Mouse (Mus musculus): Measurements from ENCODE around the gene Scarb1.

The Scarb1 gene

GRCm38 (mm10) chr5:125363894-125364293 is 23.0 kb upstream of the Scarb1 start:
- peak; percentile 66 to 80 for DNase-seq

GRCm38 (mm10) chr5:125360981-125361510 is 20.2 kb upstream of the Scarb1 start:
- DNase-seq = no peak

GRCm38 (mm10) chr5:125360566-125360965 is 19.7 kb upstream of the Scarb1 start:
- peak; percentile 53 to 61 for DNase-seq

GRCm38 (mm10) chr5:125358270-125358608 is 17.3 kb upstream of the Scarb1 start:
- DNase-seq = no peak

GRCm38 (mm10) chr5:125357543-125358269 is 16.8 kb upstream of the Scarb1 start:
- no peak for DNase-seq

GRCm38 (mm10) chr5:125355650-125356049 is 14.8 kb upstream of the Scarb1 start:
- DNase-seq = no peak

- no peak for DNase-seq
These were observed 14.1 kb upstream of the Scarb1 start for GRCm38 (mm10) chr5:125354885-125355492.

- no peak for DNase-seq
These were observed 11.9 kb upstream of the Scarb1 start for GRCm38 (mm10) chr5:125352781-125353294.

- no peak for DNase-seq
These were observed 11.0 kb upstream of the Scarb1 start for GRCm38 (mm10) chr5:125351939-125352338.

- no peak for DNase-seq
These were observed 10.2 kb upstream of the Scarb1 start for GRCm38 (mm10) chr5:125351057-125351456.

- DNase-seq = no peak
These were observed 8.5 kb upstream of the Scarb1 start for GRCm38 (mm10) chr5:125349391-125349790.

GRCm38 (mm10) chr5:125348487-125348886 is 7.6 kb upstream of the Scarb1 start:
- DNase-seq = peak; percentile 47 to 69

- no peak for DNase-seq
These were observed 7.2 kb upstream of the Scarb1 start for GRCm38 (mm10) chr5:125348067-125348466.

GRCm38 (mm10) chr5:125344296-125344695 is 3.4 kb upstream of the Scarb1 start:
- no peak for DNase-seq

GRCm38 (mm10) chr5:125341459-125342090 is 681 bp upstream of the Scarb1 start:
- no peak for DNase-seq

- no peak for DNase-seq
These were observed 903 bp downstream of the Scarb1 start for GRCm38 (mm10) chr5:125339851-125340531.

- peak in 1 of 2 experiments; percentile 43 for DNase-seq
These were observed 1.7 kb downstream of the Scarb1 start for GRCm38 (mm10) chr5:125339108-125339751.

- DNase-seq = no peak
These were observed 3.4 kb downstream of the Scarb1 start for GRCm38 (mm10) chr5:125337526-125337925.

GRCm38 (mm10) chr5:125337012-125337411 is 3.9 kb downstream of the Scarb1 start:
- DNase-seq = no peak

GRCm38 (mm10) chr5:125333009-125333408 is 7.9 kb downstream of the Scarb1 start:
- no peak for DNase-seq

- DNase-seq = no peak
These were observed 8.6 kb downstream of the Scarb1 start for GRCm38 (mm10) chr5:125332333-125332732.

- no peak for DNase-seq
These were observed 9.1 kb downstream of the Scarb1 start for GRCm38 (mm10) chr5:125331811-125332210.

- no peak for DNase-seq
These were observed 9.8 kb downstream of the Scarb1 start for GRCm38 (mm10) chr5:125331094-125331493.
